ENCODE assay signal across 11 mouse cellular contexts in the genomic region with DNA sequence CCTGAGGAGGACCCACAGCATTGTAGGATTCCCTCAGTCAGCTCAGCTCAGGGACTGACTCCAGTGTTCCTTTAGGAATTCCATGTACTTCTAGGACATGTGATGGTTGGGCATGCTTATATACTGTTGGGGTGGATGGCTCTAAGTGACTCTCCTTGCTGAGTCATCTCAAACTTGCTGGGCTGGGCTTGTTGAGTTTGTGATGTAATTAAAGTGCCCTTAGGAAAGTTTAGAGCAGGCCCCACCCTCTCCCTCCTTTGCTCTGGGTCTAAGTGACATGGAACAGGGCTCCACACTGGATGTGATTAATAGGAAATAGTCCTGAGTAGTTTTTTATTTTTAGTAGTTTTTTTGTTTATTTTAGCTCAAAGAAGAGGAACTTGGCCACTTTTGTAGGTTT. TPM values are rescaled to one million over a fixed set of nuclear protein-coding genes. Genes with fewer than 3 reads are reported as not detected.
DNase-seq lines count a peak whose midpoint lies in the region; ATAC-seq and TF ChIP-seq lines count a peak whose summit lies in the region.
"Had no signal": no experiment of that assay in that cellular context is flagged by ENCODE, and none has a peak within 500 bp of the region (broad histone marks: within the 10 kb centered on the region; RNA-seq: fewer than 3 reads in every experiment).

No protein-coding gene starts in this region.

- no peak overlapping the region for H3K4me3 ChIP-seq in MEL (ENCODE audit: control insufficient read depth in 1 of 2, insufficient read depth in 1 of 2, low read depth in 2 of 2, low read length in 2 of 2)
- no peak overlapping the region for H3K4me3 ChIP-seq in myocyte

- TF ChIP-seq CTCF in MEL (IDR thresholded peaks at IDR 0.05 in 2 of 3, conservative IDR thresholded peaks at IDR 0.05 in 1 of 3; ENCODE audit: control insufficient read depth in 1 of 3, insufficient read depth in 1 of 3, low read depth in 2 of 3, low read length in 3 of 3, poor library complexity in 1 of 3, severe bottlenecking in 1 of 3): no peak

- H3K27ac ChIP-seq in MEL (ENCODE audit: control insufficient read depth, low read depth, low read length): no peak overlapping the region
- H3K27ac ChIP-seq: liver, embryonic 14.5 days had no signal

- H3K27me3 ChIP-seq in MEL (ENCODE audit: control insufficient read depth in 1 of 2, insufficient read depth in 2 of 2, low read length in 2 of 2) (no peaks in the 10 kb centered on the region), myocyte (ENCODE audit: control insufficient read depth, insufficient read depth, insufficient read length) (no peaks in the 10 kb centered on the region)

- peaks cover 2 to 13% of the 10 kb centered on the region in 2 experiments; a peak in 3 of 4 replicates for H3K4me1 ChIP-seq in MEL (ENCODE audit: control insufficient read depth in 1 of 2, insufficient read depth in 2 of 2, low read length in 2 of 2)

- no peak overlapping the region for H3ac ChIP-seq in myocyte (ENCODE audit: control insufficient read depth, insufficient read length)

- no peak for TF ChIP-seq RAD21 in MEL (IDR thresholded peaks at IDR 0.05; ENCODE audit: low read depth, low read length)

- H3K4me2 ChIP-seq in myocyte (ENCODE audit: low read depth): peak overlapping the region; percentile 13

- no peaks in the 10 kb centered on the region for H3K79me2 ChIP-seq in MEL (ENCODE audit: control insufficient read depth, insufficient read depth, low read length, poor library complexity)
- no peaks in the 10 kb centered on the region for H3K79me2 ChIP-seq in myocyte (ENCODE audit: control insufficient read depth, insufficient read depth)

- no peaks in the 10 kb centered on the region for H3K9me3 ChIP-seq in MEL (replicated peaks; ENCODE audit: insufficient read depth, low read length)

- no peak overlapping the region for H3K9ac ChIP-seq in MEL (ENCODE audit: control insufficient read depth, low read depth, low read length, poor library complexity, severe bottlenecking)
- H3K9ac ChIP-seq: liver, embryonic 14.5 days had no signal

- ATAC-seq in hematopoietic stem cell, adult 5-6 weeks (replicated peaks in 1 of 2; ENCODE audit: insufficient read depth in 1 of 2, low FRiP score in 2 of 2, low TSS enrichment in 1 of 2, low read depth in 1 of 2, poor library complexity in 2 of 2, severe bottlenecking in 2 of 2): peak; percentile 34 to 51; a peak in 3 of 4 replicates

- peak; percentile 13 for DNase-seq in layer of hippocampus, adult 9-11 months
- no peak for DNase-seq in layer of hippocampus, adult 18-20 months (ENCODE audit: low spot score in 2 of 2)
- DNase-seq in MEL (ENCODE audit: low read depth, low spot score): peak; percentile 23
- no peak for DNase-seq in adrenal gland, adult 8-10 months
- DNase-seq in cerebellum, adult 9-10 months: no peak
- DNase-seq: cerebellum, adult 11 months; heart, postnatal 4 days; thymus, adult 2 months had no signal

- TF ChIP-seq EP300 in MEL (IDR thresholded peaks at IDR 0.05; ENCODE audit: low read depth in 1 of 2, low read length in 2 of 2): no peak

- H3K36me3 ChIP-seq in MEL (ENCODE audit: control insufficient read depth in 1 of 2, insufficient read depth in 2 of 2, low read length in 2 of 2): peaks cover 0 to 16% of the 10 kb centered on the region in 2 experiments; a peak in 2 of 4 replicates
- H3K36me3 ChIP-seq in myocyte (ENCODE audit: control insufficient read depth, insufficient read depth): no peaks in the 10 kb centered on the region

- TF ChIP-seq POLR2A in MEL (IDR thresholded peaks at IDR 0.05; ENCODE audit: control insufficient read depth in 1 of 2, insufficient read depth in 1 of 2, low read depth in 1 of 2, low read length in 2 of 2, poor library complexity in 1 of 2) (no peak), myocyte (IDR thresholded peaks at IDR 0.05; ENCODE audit: insufficient read length, low read depth) (no peak)

TF ChIP-seq in MEL, 35 proteins besides CTCF, POLR2A, EP300 and RAD21:
- no peak for TF ChIP-seq MEF2A (IDR thresholded peaks at IDR 0.05; ENCODE audit: extremely low read depth, insufficient replicate concordance, low read depth, low read length, poor library complexity, severe bottlenecking)
TF ChIP-seq in MEL: peak in this region for 0.

TF ChIP-seq in myocyte, 11 proteins besides CTCF, POLR2A, EP300 and RAD21:
- TF ChIP-seq SRF (IDR thresholded peaks at IDR 0.05; ENCODE audit: control insufficient read depth, insufficient read length, low read depth) (no peak), REST (IDR thresholded peaks at IDR 0.05; ENCODE audit: insufficient read depth, insufficient read length) (no peak), USF1 (IDR thresholded peaks at IDR 0.05; ENCODE audit: low read depth) (peak; percentile 45)

RNA-seq across cellular contexts. Expression of a gene that starts 20.8 kb away (rescaled TPM):
- total RNA-seq in layer of hippocampus, adult 18-20 months (2021): 10 to 100 TPM; 50.6 to 54.4 TPM
- 22.7 and 23.2 TPM in 2 replicates for total RNA-seq in MEL (2012; rRNA removed)
- 10 to 100 TPM in 1 of 2 experiments, not detected in 1; 23.3 TPM for polyA plus RNA-seq in MEL (2012; ENCODE audit: insufficient read depth in 1 of 2, insufficient read length in 2 of 2, low read depth in 1 of 2, low replicate concordance in 2 of 2, missing spikeins in 1 of 2)
- total RNA-seq in hematopoietic stem cell, adult 5-6 weeks (2017): 76.3 and 89.3 TPM in 2 replicates
- 39.9 TPM for polyA plus RNA-seq in myocyte (2012; fragmentation: generic; extraction: Trizol)
- total RNA-seq in adrenal gland, adult 8-10 months (2022): 10 to 100 TPM; 61.1 to 71.2 (median 65.2) TPM

RNA-seq across cellular contexts. Expression of a gene that starts 57.1 kb away (rescaled TPM):
- total RNA-seq in layer of hippocampus, adult 18-20 months (2021): 10 to 100 TPM in 1 of 2 experiments, 1 to 10 TPM in 1; 9.5 to 15.6 TPM
- not detected in 2 replicates for total RNA-seq in MEL (2012; rRNA removed)
- polyA plus RNA-seq in MEL (2012; ENCODE audit: insufficient read depth in 1 of 2, insufficient read length in 2 of 2, low read depth in 1 of 2, low replicate concordance in 2 of 2, missing spikeins in 1 of 2): 1 to 10 TPM in 1 of 2 experiments, not detected in 1; 5.3 TPM
- total RNA-seq in hematopoietic stem cell, adult 5-6 weeks (2017): not detected in 2 replicates
- not detected for polyA plus RNA-seq in myocyte (2012; fragmentation: generic; extraction: Trizol)
- 10 to 100 TPM in 2 of 4 experiments, 1 to 10 TPM in 2; 7.0 to 10.7 (median 9.8) TPM for total RNA-seq in adrenal gland, adult 8-10 months (2022)
- polyA plus RNA-seq: thymus, adult 2 months had no signal

Comparison
In these comparisons a context has a peak if more than half of its experiments do, and no peak if none do; other contexts are left out.
1. DNase-seq: peak in layer of hippocampus, adult 9-11 months (single experiment) and MEL (single experiment); none in layer of hippocampus, adult 18-20 months (0 of 2), adrenal gland, adult 8-10 months (single experiment) and cerebellum, adult 9-10 months (single experiment).